Mouse (Mus musculus) heart, adult 2 months (tissue): ENCODE measurements around the gene BC030499.

Source experiments
- CTCF ChIP-seq: fragments of 200-600 bp; IDR thresholded peaks from 2 replicates; pipeline ENCODE4 v1.8.1; 2022; ENCODE audit warnings: antibody characterized with exemption, mild to moderate bottlenecking, moderate library complexity
- EP300 ChIP-seq: fragments of 200-500 bp; IDR thresholded peaks from 2 replicates; pipeline ENCODE4 v1.6.1; 2011; ENCODE audit warnings: low read depth, low read length, control low read depth; ENCODE audit not compliant: insufficient read depth
- POLR2A ChIP-seq: fragments of 200-500 bp; IDR thresholded peaks from 2 replicates; pipeline ENCODE4 v1.6.1; 2011; ENCODE audit warnings: mild to moderate bottlenecking, low read depth, low read length, control low read depth; ENCODE audit not compliant: insufficient read depth

- TF ChIP-seq EP300 (no peak), POLR2A (no peak), CTCF (no peak)
Observed at GRCm38 (mm10) chr11:78313662-78314061, 23.0 kb downstream of the BC030499 start.
